Mouse (Mus musculus) limb, embryonic 13.5 days (tissue): Measurements from ENCODE around the gene Tgm2. TPM values are rescaled to one million over a fixed set of nuclear protein-coding genes. Genes with fewer than 3 reads are reported as not detected.
A peak's percentile ranks its signal among the peaks of the same experiment; 100 is the strongest.

Source experiments
- ATAC-seq: fragments of 200-750 bp; cut with Nextera tagmentation; 2 replicates; pipeline ENCODE4 v1.8.0; 2017; ENCODE audit warnings: low read depth, moderate number of reproducible peaks, moderate TSS enrichment; ENCODE audit not compliant: low FRiP score
- H3K27ac ChIP-seq: fragments of 300-500 bp; sonication (generic); 2 replicates; pipeline ENCODE4 v1.5.1; 2015; ENCODE audit warnings: inconsistent platforms, mild to moderate bottlenecking, moderate library complexity
- H3K27me3 ChIP-seq: fragments of 300-500 bp; sonication (generic); 2 replicates; pipeline ENCODE4 v1.6.1; 2015; ENCODE audit warnings: mild to moderate bottlenecking, inconsistent platforms
- H3K36me3 ChIP-seq: fragments of 300-500 bp; sonication (generic); 2 replicates; pipeline ENCODE4 v1.6.1; 2015; ENCODE audit warnings: inconsistent platforms, mild to moderate bottlenecking, moderate library complexity
- H3K4me1 ChIP-seq: fragments of 300-500 bp; sonication (generic); 2 replicates; pipeline ENCODE4 v1.6.1; 2015; ENCODE audit warnings: inconsistent platforms
- H3K4me2 ChIP-seq: fragments of 300-500 bp; sonication (generic); replicated peaks from 2 replicates; pipeline ENCODE4 v1.6.1; 2015; ENCODE audit warnings: inconsistent platforms, mild to moderate bottlenecking, moderate library complexity
- H3K4me3 ChIP-seq: fragments of 300-500 bp; sonication (generic); 2 replicates; pipeline ENCODE4 v1.5.1; 2015; ENCODE audit warnings: moderate library complexity, mild to moderate bottlenecking, inconsistent platforms
- H3K9ac ChIP-seq: fragments of 300-500 bp; sonication (generic); 2 replicates; pipeline ENCODE4 v1.6.1; 2015; ENCODE audit warnings: mild to moderate bottlenecking, inconsistent platforms
- H3K9me3 ChIP-seq: fragments of 300-500 bp; sonication (generic); 2 replicates; pipeline ENCODE4 v1.6.1; 2016; ENCODE audit warnings: inconsistent platforms
- WGBS: fragments of 180-500 bp; shearing (Covaris S2); methylation state at CpG from one replicate; pipeline ENCODE4 v1.1.7; 2015; 5-methylcytosine and 5-hydroxymethylcytosine counted together
- polyA plus RNA-seq: library from polyadenylated mRNA; unstranded; fragments of >200 nt; fragmentation: Nextera tagmentation; extraction: Ambion mirVana; gene quantifications from 2 replicates; pipeline ENCODE4 v1.2.1, GENCODE M21; 2015

The Tgm2 gene
- polyA plus RNA-seq, 1 experiment from 2014 or later = 7.5 TPM

DNA sequence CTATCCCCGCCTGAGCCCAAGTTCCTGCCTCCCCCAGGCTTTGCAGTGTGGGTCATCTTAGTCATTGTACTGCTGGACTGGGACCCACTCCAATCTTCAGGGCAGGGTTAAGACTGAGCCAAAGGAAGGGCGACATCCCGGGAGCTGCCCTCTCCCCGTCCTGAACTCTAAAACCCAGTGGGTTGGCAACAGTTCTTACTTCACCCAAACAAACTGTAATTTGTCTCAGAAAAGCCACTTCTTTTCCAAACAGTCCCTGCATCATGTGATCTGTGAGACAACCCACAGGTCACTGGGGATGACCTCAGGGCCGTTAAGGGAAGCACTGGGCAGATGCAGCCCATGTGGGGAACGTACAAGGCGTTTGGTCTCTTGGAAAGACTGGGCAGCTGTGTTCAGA, 10.0 kb downstream of the Tgm2 start:
- no peaks in the 10 kb centered on the region for H3K9me3 ChIP-seq
- H3K27ac ChIP-seq = no peak overlapping the region
- no peak overlapping the region for H3K9ac ChIP-seq
- no peaks in the 10 kb centered on the region for H3K27me3 ChIP-seq
- 38% methylated on average over 7 of the region's 7 CpGs for WGBS
- H3K4me2 ChIP-seq = no peak overlapping the region
- H3K4me1 ChIP-seq = peaks cover 30% of the 10 kb centered on the region
- ATAC-seq = no peak
- no peak overlapping the region for H3K4me3 ChIP-seq
- no peaks in the 10 kb centered on the region for H3K36me3 ChIP-seq

DNA sequence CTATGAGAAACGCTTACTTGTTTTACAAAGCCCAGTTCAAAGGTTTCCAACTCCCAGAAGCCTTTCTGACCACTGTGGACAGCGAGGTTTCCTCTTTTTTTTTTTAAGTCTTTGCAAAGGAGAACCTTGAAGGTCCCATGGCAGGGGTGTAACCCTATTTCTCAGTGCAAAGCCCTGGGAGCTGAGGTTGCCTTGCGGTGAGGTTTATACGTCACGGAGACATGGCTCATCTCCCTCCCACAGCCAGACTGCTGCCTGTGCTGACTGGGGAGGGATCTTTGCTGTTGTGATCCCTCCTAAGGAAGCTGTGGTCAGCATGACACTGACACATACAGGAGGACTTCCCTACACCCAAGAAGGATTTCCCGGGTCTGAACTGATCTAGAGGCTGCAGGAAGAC, 13.2 kb downstream of the Tgm2 start:
- no peak overlapping the region for H3K4me2 ChIP-seq
- H3K27me3 ChIP-seq = no peaks in the 10 kb centered on the region
- WGBS = 61% methylated on average over 6 of the region's 6 CpGs
- H3K4me1 ChIP-seq = peaks cover 27% of the 10 kb centered on the region
- no peak for ATAC-seq
- H3K27ac ChIP-seq = no peak overlapping the region
- H3K36me3 ChIP-seq = no peaks in the 10 kb centered on the region
- H3K9ac ChIP-seq = no peak overlapping the region
- H3K4me3 ChIP-seq = no peak overlapping the region
- no peaks in the 10 kb centered on the region for H3K9me3 ChIP-seq

- H3K27ac ChIP-seq = no peak overlapping the region
- H3K4me2 ChIP-seq = no peak overlapping the region
- ATAC-seq = no peak
- no peaks in the 10 kb centered on the region for H3K9me3 ChIP-seq
- no peaks in the 10 kb centered on the region for H3K36me3 ChIP-seq
- no peaks in the 10 kb centered on the region for H3K27me3 ChIP-seq
- H3K4me3 ChIP-seq = no peak overlapping the region
- WGBS = 85% methylated on average over 10 of the region's 10 CpGs
- peaks cover 23% of the 10 kb centered on the region for H3K4me1 ChIP-seq
- H3K9ac ChIP-seq = no peak overlapping the region
Measured at GRCm38 (mm10) chr2:158132320-158132719, 13.9 kb downstream of the Tgm2 start.

GRCm38 (mm10) chr2:158131197-158131835, 14.9 kb downstream of the Tgm2 start:
- H3K4me1 ChIP-seq = peaks cover 21% of the 10 kb centered on the region
- no peak overlapping the region for H3K4me2 ChIP-seq
- H3K27ac ChIP-seq = no peak overlapping the region
- no peak overlapping the region for H3K9ac ChIP-seq
- H3K27me3 ChIP-seq = no peaks in the 10 kb centered on the region
- H3K9me3 ChIP-seq = no peaks in the 10 kb centered on the region
- no peaks in the 10 kb centered on the region for H3K36me3 ChIP-seq
- no peak overlapping the region for H3K4me3 ChIP-seq
- 91% methylated on average over 13 of the region's 13 CpGs for WGBS
- ATAC-seq = no peak

DNA sequence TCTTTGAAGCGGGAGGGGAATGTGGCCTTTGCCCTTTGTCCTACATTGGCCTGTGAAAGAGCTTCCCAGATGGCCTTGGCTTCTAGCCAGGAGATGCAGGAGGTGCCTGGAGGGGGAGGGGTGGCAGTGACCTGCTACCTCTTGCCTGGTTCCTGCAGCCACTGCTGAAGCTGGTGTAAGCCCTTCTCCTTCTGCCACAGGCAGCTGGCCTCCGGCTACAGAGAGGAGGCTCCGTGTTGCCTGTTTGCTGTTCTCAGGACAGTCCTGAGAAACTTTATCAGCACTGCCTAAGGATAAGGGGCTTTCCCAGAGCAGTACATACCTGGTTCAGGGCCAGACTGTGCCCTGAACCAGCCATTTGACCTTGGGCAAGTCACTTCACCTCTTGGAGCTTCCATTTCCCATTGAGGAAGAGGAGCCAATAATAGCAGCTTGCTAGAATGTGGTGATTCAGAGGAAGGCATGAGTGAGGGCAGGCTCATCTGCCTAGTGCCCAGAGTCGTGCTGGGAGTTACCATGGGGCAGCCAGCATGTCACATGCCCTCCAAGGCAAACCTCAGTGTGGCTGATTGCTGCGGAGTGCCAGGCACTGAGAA, 15.7 kb downstream of the Tgm2 start:
- no peak for ATAC-seq
- WGBS = 41% methylated on average over 5 of the region's 5 CpGs

GRCm38 (mm10) chr2:158129291-158130002, 16.8 kb downstream of the Tgm2 start:
- no peak overlapping the region for H3K9ac ChIP-seq
- WGBS = 73% methylated on average over 16 of the region's 16 CpGs
- peaks cover 17% of the 10 kb centered on the region for H3K4me1 ChIP-seq
- no peaks in the 10 kb centered on the region for H3K36me3 ChIP-seq
- no peak overlapping the region for H3K4me2 ChIP-seq
- no peak for ATAC-seq
- no peak overlapping the region for H3K27ac ChIP-seq
- no peak overlapping the region for H3K4me3 ChIP-seq
- no peaks in the 10 kb centered on the region for H3K27me3 ChIP-seq
- no peaks in the 10 kb centered on the region for H3K9me3 ChIP-seq

More for the DNA sequence above, 15.7 kb downstream of the Tgm2 start:
- Histone ChIP-seq H3K4me1 (peaks cover 17% of the 10 kb centered on the region), H3K27me3 (no peaks in the 10 kb centered on the region), H3K9ac (0 out of 2 replicates have a peak overlapping the region, but pooled peaks have one; percentile 6), H3K4me2 (no peak overlapping the region), H3K27ac (no peak overlapping the region), H3K9me3 (no peaks in the 10 kb centered on the region), H3K36me3 (no peaks in the 10 kb centered on the region), H3K4me3 (no peak overlapping the region)

- H3K9me3 ChIP-seq = no peaks in the 10 kb centered on the region
- no peaks in the 10 kb centered on the region for H3K36me3 ChIP-seq
- ATAC-seq = no peak
- H3K27me3 ChIP-seq = no peaks in the 10 kb centered on the region
- WGBS = 70% methylated on average over 8 of the region's 8 CpGs
- H3K9ac ChIP-seq = no peak overlapping the region
- H3K4me3 ChIP-seq = no peak overlapping the region
- no peak overlapping the region for H3K4me2 ChIP-seq
- no peak overlapping the region for H3K27ac ChIP-seq
- peaks cover 17% of the 10 kb centered on the region for H3K4me1 ChIP-seq
Measured at GRCm38 (mm10) chr2:158128461-158129130, 17.6 kb downstream of the Tgm2 start.

DNA sequence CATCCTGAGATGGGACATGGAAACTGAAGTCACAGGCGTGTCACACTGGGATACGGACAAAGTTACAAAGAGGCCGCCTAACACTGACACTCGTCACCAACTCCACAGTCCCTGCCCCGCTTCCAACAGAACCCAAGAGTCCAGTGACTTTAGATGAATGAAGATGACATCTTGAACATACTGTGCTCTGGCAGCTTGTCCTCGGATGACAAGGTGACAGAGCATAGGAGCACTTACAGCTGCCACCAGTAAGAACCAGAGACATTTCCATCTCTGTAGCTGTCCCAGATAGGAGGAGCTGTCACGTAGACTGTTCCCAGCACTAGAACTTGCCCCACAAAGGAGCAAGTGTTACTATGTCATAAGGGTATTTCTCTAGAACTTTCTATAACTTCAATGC, 18.4 kb downstream of the Tgm2 start:
- no peak overlapping the region for H3K4me3 ChIP-seq
- no peak overlapping the region for H3K4me2 ChIP-seq
- H3K9me3 ChIP-seq = no peaks in the 10 kb centered on the region
- no peak overlapping the region for H3K9ac ChIP-seq
- peaks cover 17% of the 10 kb centered on the region for H3K4me1 ChIP-seq
- H3K27me3 ChIP-seq = no peaks in the 10 kb centered on the region
- no peaks in the 10 kb centered on the region for H3K36me3 ChIP-seq
- no peak overlapping the region for H3K27ac ChIP-seq
- WGBS = 88% methylated on average over 7 of the region's 7 CpGs
- no peak for ATAC-seq

DNA sequence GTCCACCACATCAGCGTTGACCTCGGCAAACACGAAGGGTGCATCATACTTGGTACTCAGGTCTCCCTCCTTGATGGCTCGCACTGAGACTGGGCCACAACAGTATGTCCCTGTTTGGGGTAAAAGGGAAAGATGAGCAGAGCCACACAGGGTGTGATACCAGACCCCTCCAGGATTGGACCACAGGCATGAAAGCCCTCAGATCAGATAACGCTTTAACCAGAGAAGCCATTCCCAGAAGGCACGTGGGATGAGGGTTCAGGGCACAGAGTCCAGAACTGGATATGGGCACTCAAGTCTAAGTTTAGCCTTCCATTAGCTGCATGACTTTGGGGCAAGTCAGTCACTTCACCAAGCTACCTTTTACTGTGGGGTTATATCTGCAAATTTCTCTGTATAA, 19.0 kb downstream of the Tgm2 start:
- Histone ChIP-seq H3K9ac (no peak overlapping the region), H3K4me3 (no peak overlapping the region), H3K27ac (no peak overlapping the region), H3K4me2 (no peak overlapping the region), H3K9me3 (no peaks in the 10 kb centered on the region), H3K4me1 (peaks cover 18% of the 10 kb centered on the region), H3K27me3 (no peaks in the 10 kb centered on the region), H3K36me3 (no peaks in the 10 kb centered on the region)
- WGBS = 84% methylated on average over 6 of the region's 6 CpGs
- ATAC-seq = no peak

DNA sequence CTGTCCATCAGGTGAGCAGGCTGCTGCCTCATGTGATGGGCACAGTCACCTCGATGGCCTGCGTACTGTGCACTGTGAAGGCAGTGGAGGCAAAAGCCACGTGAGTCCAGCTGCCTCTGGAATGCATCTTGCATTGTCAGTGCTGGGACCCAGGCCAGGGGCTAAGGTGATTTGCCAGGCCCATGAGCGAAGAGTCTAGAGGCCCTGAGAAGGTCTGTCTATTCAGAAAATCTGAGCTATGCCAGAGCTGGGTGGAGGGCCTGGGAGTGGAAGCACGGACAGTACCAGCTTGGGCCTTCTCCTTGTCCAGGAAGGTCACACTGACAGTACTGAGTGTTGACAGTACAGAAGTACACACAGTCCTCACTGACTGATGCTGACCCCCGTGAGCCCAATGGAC, 23.4 kb downstream of the Tgm2 start:
- no peak overlapping the region for H3K27ac ChIP-seq
- H3K4me2 ChIP-seq = no peak overlapping the region
- no peaks in the 10 kb centered on the region for H3K27me3 ChIP-seq
- H3K9me3 ChIP-seq = no peaks in the 10 kb centered on the region
- H3K9ac ChIP-seq = no peak overlapping the region
- no peaks in the 10 kb centered on the region for H3K36me3 ChIP-seq
- WGBS = 87% methylated on average over 6 of the region's 6 CpGs
- ATAC-seq = no peak
- H3K4me1 ChIP-seq = peaks cover 11% of the 10 kb centered on the region
- H3K4me3 ChIP-seq = no peak overlapping the region

DNA sequence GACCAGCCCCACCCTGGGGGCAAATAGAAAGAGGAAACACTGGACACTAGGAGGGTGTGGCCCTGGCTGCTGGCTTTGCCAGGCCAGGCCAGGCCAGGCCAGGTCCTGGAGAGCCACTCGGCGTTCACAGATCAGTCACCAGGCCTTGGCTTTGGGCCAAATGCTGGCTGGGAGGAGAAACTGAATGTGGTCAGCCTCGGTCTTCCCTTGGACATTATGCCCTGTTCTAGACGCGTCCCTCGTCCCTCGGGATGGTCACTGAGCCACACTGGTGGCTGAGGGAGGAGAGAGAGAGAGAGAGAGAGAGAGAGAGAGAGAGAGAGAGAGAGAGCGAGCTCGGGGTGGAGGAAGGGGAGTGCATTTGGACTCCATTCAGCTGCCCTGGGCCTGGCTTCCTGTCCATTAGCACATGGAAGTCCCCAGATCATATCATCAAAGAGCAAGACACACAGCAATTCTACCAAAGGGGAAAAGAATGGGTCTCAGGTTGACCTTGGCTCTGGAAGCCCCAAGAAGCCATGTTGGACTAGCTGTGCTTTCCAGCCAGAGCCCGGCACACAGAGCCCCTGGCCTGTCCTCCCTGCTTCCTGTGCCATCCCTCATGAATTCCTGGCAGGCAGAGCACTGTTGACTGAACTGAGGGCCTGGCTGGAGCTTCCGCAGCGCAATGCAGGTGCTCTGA, 24.4 kb downstream of the Tgm2 start:
- WGBS = 67% methylated on average over 11 of the region's 12 CpGs
- H3K36me3 ChIP-seq = no peaks in the 10 kb centered on the region
- H3K27me3 ChIP-seq = no peaks in the 10 kb centered on the region
- H3K4me3 ChIP-seq = no peak overlapping the region
- H3K9me3 ChIP-seq = no peaks in the 10 kb centered on the region
- H3K9ac ChIP-seq = no peak overlapping the region
- no peak overlapping the region for H3K4me2 ChIP-seq
- H3K4me1 ChIP-seq = peaks cover 17% of the 10 kb centered on the region
- no peak overlapping the region for H3K27ac ChIP-seq
- no peak for ATAC-seq

DNA sequence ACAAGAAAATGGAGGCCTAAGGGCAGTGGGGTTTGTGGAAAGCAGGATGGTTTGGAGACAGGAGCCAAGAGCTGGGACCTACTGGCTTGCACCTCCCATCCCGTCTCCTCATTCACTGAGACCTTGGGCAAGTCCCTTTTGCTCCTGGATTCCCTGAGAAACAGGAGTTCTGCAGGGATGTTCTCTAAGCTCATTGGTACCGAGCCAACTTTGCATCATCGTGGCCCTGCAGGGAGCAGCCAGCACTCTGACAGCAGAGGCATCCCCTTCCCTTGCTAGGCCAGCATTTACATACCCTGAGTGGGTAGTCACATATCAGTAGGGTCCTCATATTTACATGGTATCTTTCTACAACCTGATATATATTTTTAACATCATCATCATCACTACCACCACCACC, 25.4 kb downstream of the Tgm2 start:
- no peak for ATAC-seq
- Histone ChIP-seq H3K27ac (no peak overlapping the region), H3K4me2 (no peak overlapping the region), H3K36me3 (no peaks in the 10 kb centered on the region), H3K9ac (no peak overlapping the region), H3K4me1 (peaks cover 26% of the 10 kb centered on the region), H3K4me3 (no peak overlapping the region), H3K9me3 (no peaks in the 10 kb centered on the region), H3K27me3 (no peaks in the 10 kb centered on the region)
- WGBS = 86% methylated on average over 3 of the region's 3 CpGs
